Mouse (Mus musculus) frontal cortex, postnatal 10 days (tissue): ENCODE data around the gene Fat3.

Experiments
- DNase-seq, 2 experiments: peaks; one replicate each; pipeline ENCODE4 v3.0.0; 2022; ENCODE audit warnings: low spot score in 2 of 2, mixed read lengths in 1 of 2

The Fat3 gene

GRCm38 (mm10) chr9:15886756-15887155, 614.3 kb downstream of the Fat3 start:
- no peak for DNase-seq

- DNase-seq: no peak
Observed at GRCm38 (mm10) chr9:15880754-15881153, 620.3 kb downstream of the Fat3 start.

GRCm38 (mm10) chr9:15880160-15880603, 620.9 kb downstream of the Fat3 start:
- no peak for DNase-seq

- no peak for DNase-seq
Observed at GRCm38 (mm10) chr9:15874506-15875160, 626.5 kb downstream of the Fat3 start, which contains the start of gene Mtnr1b. Gene Mtnr1b, minus strand, starts transcription at chr9:15874556.

- no peak for DNase-seq
Observed at GRCm38 (mm10) chr9:15870013-15870412, 631.1 kb downstream of the Fat3 start.

- DNase-seq: no peak
Observed at GRCm38 (mm10) chr9:15869456-15869855, 631.6 kb downstream of the Fat3 start.

- DNase-seq: no peak
Observed at GRCm38 (mm10) chr9:15866280-15867072, 634.6 kb downstream of the Fat3 start.

- DNase-seq: no peak
Observed at GRCm38 (mm10) chr9:15861402-15861801, 639.7 kb downstream of the Fat3 start.
